Mouse (Mus musculus): ENCODE measurements at regions not wholly inside any gene's neighbourhood (a gene's known extent, or its start where the extent isn't known, plus 50 kb on each side); places are given as distances from the start of the nearest gene placed in this dataset.
"Not testable (repeated sequence)": the region's sequence is repeated elsewhere in the genome, so short reads cannot be mapped to it uniquely, and the experiment has no call there.

DNA sequence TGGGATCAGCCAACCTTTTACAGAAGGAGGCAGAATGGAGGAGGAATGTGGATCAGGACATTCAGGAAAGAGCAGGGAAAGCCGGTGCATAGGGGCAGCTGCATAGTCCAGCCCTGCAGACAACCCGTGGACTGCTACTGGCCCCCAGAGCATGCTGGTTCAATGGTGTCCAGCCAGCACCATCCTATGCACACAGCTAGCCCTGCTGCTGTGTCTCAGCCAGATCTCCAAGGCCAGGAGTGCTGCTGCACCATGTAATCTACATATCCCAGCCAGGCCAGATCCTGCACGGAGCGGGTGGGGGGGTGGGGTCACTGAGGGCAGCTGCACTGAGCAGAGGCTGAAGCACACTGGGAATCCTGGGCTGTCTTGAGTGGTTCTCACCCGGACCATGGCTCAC, 165.8 kb upstream of the Rpl38 start:
- peak overlapping the region; percentile 31 for H3K27ac ChIP-seq

DNA sequence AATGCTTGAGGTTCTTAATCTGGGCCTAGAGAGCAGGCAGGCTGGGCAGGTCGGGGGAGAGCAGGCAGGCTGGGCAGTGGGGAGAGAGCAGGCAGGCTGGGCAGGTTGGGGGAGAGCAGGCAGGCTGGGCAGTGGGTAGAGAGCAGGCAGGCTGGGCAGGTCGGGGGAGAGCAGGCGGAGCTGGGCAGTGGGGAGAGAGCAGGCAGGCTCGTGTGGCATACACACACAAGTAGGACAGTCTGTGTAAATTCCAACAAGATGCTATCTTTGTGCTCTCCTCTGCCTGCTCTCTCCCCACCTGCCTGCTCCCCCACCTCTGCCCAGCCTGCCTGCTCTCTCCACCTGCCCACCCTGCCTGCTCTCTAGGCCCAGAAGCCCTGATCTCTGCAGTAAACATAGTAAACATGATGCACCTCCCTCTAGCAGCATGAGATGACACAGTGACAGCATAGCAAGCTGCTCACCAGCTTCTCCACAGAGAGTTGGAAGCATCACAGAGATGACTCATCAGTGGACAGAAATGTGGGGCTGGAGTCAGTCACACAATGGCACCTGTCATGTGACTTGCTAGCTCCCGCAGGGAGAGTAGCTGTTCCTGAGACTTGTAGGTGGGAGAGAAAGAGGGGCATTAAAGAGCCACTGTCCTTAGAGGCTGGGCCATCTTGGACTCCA, 166.3 kb upstream of the Rpl38 start:
- Histone ChIP-seq H3K27ac (peak overlapping the region; percentile 31), H3K27me3 (ENCODE audit: poor library complexity, severe bottlenecking) (peaks cover 10% of the 10 kb centered on the region), H3K36me3 (replicated peaks) (no peaks in the 10 kb centered on the region), H3K4me3 (no peak overlapping the region), H3K4me1 (peaks cover 16% of the 10 kb centered on the region), H3K9me3 (no peaks in the 10 kb centered on the region)
- no peak for DNase-seq (ENCODE audit: extremely low spot score, low spot score)
- WGBS: 45% methylated on average over 5 of the region's 5 CpGs

More for the DNA sequence above, 165.8 kb upstream of the Rpl38 start:
- no peaks in the 10 kb centered on the region for H3K36me3 ChIP-seq (replicated peaks)
- no peak for DNase-seq (ENCODE audit: extremely low spot score, low spot score)
- no peak overlapping the region for H3K4me3 ChIP-seq
- no peaks in the 10 kb centered on the region; the same call in 1 of the 2 replicates for H3K9me3 ChIP-seq
- WGBS: 26% methylated on average over 5 of the region's 5 CpGs
- H3K4me1 ChIP-seq: peaks cover 16% of the 10 kb centered on the region
- H3K27me3 ChIP-seq (ENCODE audit: poor library complexity, severe bottlenecking): peaks cover 10% of the 10 kb centered on the region

DNA sequence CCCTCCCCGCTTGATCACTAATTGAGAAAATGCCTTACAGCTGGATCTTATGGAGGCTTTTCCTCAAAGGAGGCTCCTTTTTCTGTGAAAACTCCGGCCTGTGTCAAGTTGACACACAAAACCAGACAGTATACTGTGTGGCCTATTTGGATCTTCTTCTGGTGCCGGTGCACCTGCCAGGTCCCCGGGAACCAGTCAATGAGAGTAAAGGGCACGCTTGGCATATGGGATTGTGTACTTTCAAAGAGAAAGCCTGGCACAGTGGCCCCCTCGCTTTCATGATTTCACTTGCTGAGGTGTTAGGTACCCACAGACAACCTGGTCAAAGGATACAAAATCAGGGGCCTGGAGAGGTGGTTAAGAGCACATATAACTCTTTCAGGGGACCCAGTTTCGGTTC, 167.9 kb upstream of the Rpl38 start:
- H3K27me3 ChIP-seq (ENCODE audit: poor library complexity, severe bottlenecking): peaks cover 10% of the 10 kb centered on the region
- no peaks in the 10 kb centered on the region for H3K9me3 ChIP-seq
- no peak overlapping the region for H3K27ac ChIP-seq
- no peak overlapping the region for H3K4me3 ChIP-seq
- peaks cover 21% of the 10 kb centered on the region for H3K4me1 ChIP-seq
- no peak for DNase-seq (ENCODE audit: extremely low spot score, low spot score)
- H3K36me3 ChIP-seq (replicated peaks): no peaks in the 10 kb centered on the region
- WGBS: 89% methylated on average over 7 of the region's 7 CpGs

DNA sequence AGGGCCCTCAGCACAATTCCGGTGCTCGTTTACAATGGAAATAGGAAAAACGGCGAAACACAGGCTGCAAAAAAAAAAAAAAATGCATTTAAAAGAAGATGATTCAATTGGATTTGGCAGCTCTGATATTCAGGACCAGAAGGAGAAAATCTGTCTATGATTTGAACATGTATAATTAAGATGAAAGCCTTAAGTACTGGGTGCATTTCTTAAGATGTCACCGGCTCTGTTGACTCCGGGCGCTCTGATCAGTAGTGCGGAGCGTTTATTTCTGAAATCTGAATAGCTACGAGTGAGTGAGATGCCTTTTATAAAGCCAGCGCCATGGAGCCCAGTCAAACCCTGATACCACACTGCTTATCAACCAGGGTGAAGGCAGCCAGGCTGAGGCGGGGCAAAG, 168.7 kb upstream of the Rpl38 start:
- no peaks in the 10 kb centered on the region for H3K9me3 ChIP-seq
- no peak for DNase-seq (ENCODE audit: extremely low spot score, low spot score)
- H3K27ac ChIP-seq: no peak overlapping the region
- WGBS: 90% methylated on average over 12 of the region's 12 CpGs
- peaks cover 28% of the 10 kb centered on the region for H3K4me1 ChIP-seq
- H3K27me3 ChIP-seq (ENCODE audit: poor library complexity, severe bottlenecking): peaks cover 16% of the 10 kb centered on the region
- no peaks in the 10 kb centered on the region for H3K36me3 ChIP-seq (replicated peaks)
- H3K4me3 ChIP-seq: no peak overlapping the region

DNA sequence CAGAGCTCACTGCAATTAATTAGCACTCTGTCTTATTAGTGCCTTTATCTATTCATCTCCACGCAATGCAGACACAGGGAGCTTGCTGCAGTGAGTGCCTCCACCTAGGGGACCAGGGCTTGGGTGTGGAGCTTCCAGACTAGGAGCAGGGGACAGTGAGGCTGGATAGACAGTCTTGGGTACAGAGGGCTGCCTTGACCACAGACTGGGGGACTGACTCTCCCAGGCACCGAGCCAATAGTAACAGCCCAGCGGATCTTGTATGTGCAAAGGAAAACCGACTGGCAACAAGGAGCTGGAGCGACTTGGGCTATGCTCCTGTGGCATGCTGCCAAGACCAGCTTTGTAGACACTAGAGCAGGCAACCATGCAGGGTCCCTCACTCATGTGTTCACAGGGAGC, 172.8 kb upstream of the Rpl38 start:
- Histone ChIP-seq H3K27ac (no peak overlapping the region), H3K36me3 (replicated peaks) (no peaks in the 10 kb centered on the region), H3K9me3 (no peaks in the 10 kb centered on the region), H3K4me1 (peaks cover 18% of the 10 kb centered on the region), H3K4me3 (no peak overlapping the region), H3K27me3 (ENCODE audit: poor library complexity, severe bottlenecking) (peaks cover 43% of the 10 kb centered on the region)
- WGBS: 82% methylated on average over 5 of the region's 5 CpGs
- no peak for DNase-seq (ENCODE audit: extremely low spot score, low spot score)

DNA sequence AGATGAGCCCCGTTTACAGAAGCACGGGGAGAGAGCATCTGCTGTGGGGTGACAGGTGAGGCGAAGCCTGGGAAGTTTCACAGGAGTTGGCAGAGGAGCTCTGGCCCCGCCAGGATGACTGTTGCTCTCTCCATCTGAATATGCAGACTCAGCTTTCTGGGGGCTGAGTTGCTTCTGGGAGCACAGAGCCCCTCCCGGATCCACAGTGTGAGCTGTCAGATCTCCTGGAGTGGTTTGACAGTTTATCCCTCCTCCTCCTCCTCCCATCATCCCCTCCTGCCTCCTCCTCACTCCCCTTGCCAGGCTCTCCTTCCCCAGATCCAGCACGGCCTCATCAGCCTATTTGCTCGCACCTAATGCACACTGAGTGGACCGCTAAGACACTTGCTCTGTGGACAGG, 181.9 kb upstream of the Rpl38 start:
- H3K4me1 ChIP-seq: peaks cover 22% of the 10 kb centered on the region
- H3K9me3 ChIP-seq: no peaks in the 10 kb centered on the region
- peaks cover 61% of the 10 kb centered on the region for H3K27me3 ChIP-seq (ENCODE audit: poor library complexity, severe bottlenecking)
- peak overlapping the region; percentile 3; the same call in 1 of the 2 replicates for H3K27ac ChIP-seq
- no peak overlapping the region for H3K4me3 ChIP-seq
- no peak for DNase-seq (ENCODE audit: extremely low spot score, low spot score)
- H3K36me3 ChIP-seq (replicated peaks): no peaks in the 10 kb centered on the region
- 56% methylated on average over 8 of the region's 8 CpGs for WGBS

DNA sequence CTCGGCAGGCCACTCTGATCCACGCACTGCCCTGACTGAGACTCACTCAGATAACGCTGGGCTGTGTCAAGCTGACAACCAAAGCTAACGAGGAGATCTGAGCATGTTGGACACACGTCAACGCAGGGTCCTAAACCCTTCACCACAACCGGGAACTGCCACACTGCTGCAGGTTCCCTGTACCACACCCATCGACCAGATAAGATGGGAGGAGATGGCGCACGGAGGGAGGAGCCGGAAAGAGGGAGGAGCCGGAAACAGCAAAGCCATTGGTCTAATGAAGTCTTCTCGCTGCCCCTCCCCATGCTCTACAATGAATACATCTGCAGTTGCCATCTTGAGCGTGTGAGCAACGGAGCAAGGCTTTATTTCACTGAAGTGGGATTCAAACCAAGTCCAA, 182.9 kb upstream of the Rpl38 start:
- Histone ChIP-seq H3K27me3 (ENCODE audit: poor library complexity, severe bottlenecking) (peaks cover 59% of the 10 kb centered on the region), H3K9me3 (no peaks in the 10 kb centered on the region), H3K4me3 (no peak overlapping the region), H3K4me1 (peaks cover 26% of the 10 kb centered on the region), H3K27ac (no peak overlapping the region), H3K36me3 (replicated peaks) (no peaks in the 10 kb centered on the region)
- WGBS: 70% methylated on average over 15 of the region's 15 CpGs
- DNase-seq (ENCODE audit: extremely low spot score, low spot score): no peak

DNA sequence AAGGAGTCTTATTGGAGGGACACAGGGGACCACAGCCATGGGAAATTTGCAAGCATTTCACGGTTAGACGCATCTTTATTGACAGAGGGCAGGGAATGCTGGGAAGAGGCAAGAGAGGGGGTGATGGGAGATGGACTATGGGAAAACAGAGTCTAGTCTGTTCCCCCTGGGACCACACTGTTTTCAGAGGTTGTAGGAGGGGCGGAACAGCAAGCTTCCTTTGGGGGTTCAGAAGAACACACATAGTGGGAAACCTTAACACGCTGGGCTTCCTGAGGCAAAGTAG, 183.7 kb upstream of the Rpl38 start:
- no peak overlapping the region for H3K4me3 ChIP-seq
- DNase-seq (ENCODE audit: extremely low spot score, low spot score): no peak
- no peaks in the 10 kb centered on the region for H3K36me3 ChIP-seq (replicated peaks)
- H3K27ac ChIP-seq: peak overlapping the region; percentile 35; the same call in 1 of the 2 replicates
- H3K9me3 ChIP-seq: no peaks in the 10 kb centered on the region
- H3K27me3 ChIP-seq (ENCODE audit: poor library complexity, severe bottlenecking): peaks cover 51% of the 10 kb centered on the region
- peaks cover 26% of the 10 kb centered on the region for H3K4me1 ChIP-seq
- 88% methylated on average over 4 of the region's 4 CpGs for WGBS

DNA sequence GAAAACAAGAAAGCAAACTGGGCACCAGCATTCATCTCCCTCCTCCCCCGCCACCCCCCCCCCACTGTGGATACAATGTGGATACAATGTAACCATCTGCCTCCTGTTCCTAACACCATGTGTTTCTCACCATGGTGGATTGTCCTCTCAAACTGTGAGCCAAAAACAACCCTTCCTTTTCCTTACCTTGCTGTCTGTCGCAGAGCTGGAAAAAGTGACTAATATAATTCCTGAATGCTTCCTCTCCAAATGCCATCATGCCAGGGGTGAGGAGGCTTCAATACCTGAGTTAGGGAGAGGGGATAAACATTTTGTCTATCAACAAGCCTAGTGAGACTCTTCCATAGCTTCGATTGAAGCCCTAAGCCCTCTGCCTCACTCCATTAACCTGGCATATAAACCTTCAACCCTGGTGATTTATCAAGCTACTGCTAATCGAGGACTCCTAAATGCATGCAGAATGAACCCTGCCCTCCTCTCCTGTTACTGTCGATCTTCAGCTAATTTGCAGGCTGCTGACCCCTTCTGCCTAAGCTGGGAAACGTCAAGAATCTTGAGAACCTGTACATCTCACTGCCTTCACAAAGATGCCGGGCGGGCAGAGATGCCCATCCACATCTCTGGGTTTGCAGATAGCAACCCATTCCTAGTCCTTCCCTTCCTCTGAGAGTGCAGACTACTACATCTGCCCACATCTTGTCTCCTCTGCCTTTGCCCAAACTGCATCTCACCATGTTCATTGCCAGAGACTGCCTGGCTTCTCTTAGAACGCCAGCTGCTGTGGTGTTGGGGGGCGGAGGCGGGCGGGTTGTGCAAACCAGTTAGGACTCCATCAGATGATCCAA, 184.3 kb upstream of the Rpl38 start:
- peak overlapping the region; percentile 35; the same call in 1 of the 2 replicates for H3K27ac ChIP-seq

DNA sequence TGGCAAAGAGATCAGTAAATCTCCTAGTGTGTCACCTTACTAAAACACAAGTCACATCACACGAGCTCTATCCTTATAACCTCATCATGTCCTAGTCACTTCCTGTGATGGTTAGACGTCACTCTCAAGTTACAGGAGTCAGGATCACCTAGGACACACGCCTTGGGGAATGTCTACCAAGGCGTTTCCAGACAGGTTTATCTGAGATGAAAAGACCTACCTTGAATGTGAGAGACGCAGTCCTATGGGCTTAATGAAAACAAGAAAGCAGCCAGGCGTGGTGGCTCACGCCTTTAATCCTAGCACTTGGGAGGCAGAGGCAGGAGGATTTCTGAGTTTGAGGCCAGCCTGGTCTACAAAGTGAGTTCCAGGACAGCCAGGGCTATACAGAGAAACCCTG, 185.0 kb upstream of the Rpl38 start:
- WGBS: 92% methylated on average over 7 of the region's 7 CpGs
- not testable (repeated sequence) for DNase-seq (ENCODE audit: extremely low spot score, low spot score)
- H3K4me1 ChIP-seq: peaks cover 36% of the 10 kb centered on the region

More for the DNA sequence above, 184.3 kb upstream of the Rpl38 start:
- WGBS: 82% methylated on average over 12 of the region's 12 CpGs
- no peaks in the 10 kb centered on the region for H3K36me3 ChIP-seq (replicated peaks)
- no peak for DNase-seq (ENCODE audit: extremely low spot score, low spot score)
- no peak overlapping the region for H3K4me3 ChIP-seq
- no peaks in the 10 kb centered on the region for H3K9me3 ChIP-seq
- H3K27me3 ChIP-seq (ENCODE audit: poor library complexity, severe bottlenecking): peaks cover 45% of the 10 kb centered on the region
- peaks cover 29% of the 10 kb centered on the region for H3K4me1 ChIP-seq

DNA sequence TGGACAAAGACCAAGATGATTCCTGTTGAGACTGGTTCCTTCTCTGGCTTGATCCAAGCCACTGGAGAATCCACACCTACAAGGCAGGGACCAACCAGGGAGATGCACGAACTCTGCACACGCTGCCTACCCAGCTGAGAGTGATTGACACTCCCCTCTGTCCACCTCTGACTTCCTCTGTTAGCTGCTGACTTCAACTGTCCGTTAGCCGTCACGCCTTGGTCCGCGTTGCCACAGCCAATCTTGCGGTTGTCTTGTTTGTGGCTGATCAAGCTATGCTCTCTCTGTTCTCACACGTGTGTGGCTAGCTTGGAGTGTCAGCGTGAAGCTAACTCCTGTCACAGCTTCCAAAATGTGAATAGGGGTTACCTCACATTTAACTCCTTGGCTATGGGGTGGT, 186.3 kb upstream of the Rpl38 start:
- WGBS: 89% methylated on average over 10 of the region's 10 CpGs
- DNase-seq (ENCODE audit: extremely low spot score, low spot score): no peak
- H3K4me3 ChIP-seq: no peak overlapping the region

More for the DNA sequence above, 185.0 kb upstream of the Rpl38 start:
- peaks cover 38% of the 10 kb centered on the region for H3K27me3 ChIP-seq (ENCODE audit: poor library complexity, severe bottlenecking)
- H3K4me3 ChIP-seq; H3K36me3 ChIP-seq (replicated peaks); H3K9me3 ChIP-seq; H3K27ac ChIP-seq: not testable (repeated sequence)

DNA sequence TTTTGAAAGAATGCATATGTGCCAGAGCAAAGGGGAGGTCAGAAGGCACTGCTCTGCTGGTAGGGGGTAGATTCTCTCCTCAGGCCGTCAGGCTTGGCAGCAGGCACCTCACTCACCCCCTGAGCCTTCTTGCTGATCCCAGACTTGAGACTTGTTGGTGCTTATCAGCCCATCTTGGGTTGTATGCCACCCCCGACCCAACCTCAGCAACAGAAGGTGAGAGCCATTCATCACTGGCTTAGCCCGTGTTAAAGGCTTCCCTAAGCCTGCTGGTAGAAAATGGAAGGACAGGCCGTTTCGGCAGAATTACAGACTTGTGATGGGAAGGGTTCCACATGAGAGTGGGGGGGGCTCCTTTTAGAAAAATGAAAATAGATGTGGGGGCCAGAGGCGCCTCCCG, 187.3 kb upstream of the Rpl38 start:
- no peak for DNase-seq (ENCODE audit: extremely low spot score, low spot score)
- H3K27ac ChIP-seq: no peak overlapping the region
- H3K9me3 ChIP-seq: no peaks in the 10 kb centered on the region
- WGBS: 69% methylated on average over 7 of the region's 7 CpGs
- peaks cover 44% of the 10 kb centered on the region for H3K4me1 ChIP-seq
- H3K4me3 ChIP-seq: no peak overlapping the region
- no peaks in the 10 kb centered on the region for H3K36me3 ChIP-seq (replicated peaks)
- H3K27me3 ChIP-seq (ENCODE audit: poor library complexity, severe bottlenecking): peaks cover 25% of the 10 kb centered on the region

More for the DNA sequence above, 186.3 kb upstream of the Rpl38 start:
- no peaks in the 10 kb centered on the region for H3K36me3 ChIP-seq (replicated peaks)
- peaks cover 39% of the 10 kb centered on the region for H3K4me1 ChIP-seq
- H3K27me3 ChIP-seq (ENCODE audit: poor library complexity, severe bottlenecking): peaks cover 27% of the 10 kb centered on the region
- H3K27ac ChIP-seq: no peak overlapping the region
- H3K9me3 ChIP-seq: no peaks in the 10 kb centered on the region

DNA sequence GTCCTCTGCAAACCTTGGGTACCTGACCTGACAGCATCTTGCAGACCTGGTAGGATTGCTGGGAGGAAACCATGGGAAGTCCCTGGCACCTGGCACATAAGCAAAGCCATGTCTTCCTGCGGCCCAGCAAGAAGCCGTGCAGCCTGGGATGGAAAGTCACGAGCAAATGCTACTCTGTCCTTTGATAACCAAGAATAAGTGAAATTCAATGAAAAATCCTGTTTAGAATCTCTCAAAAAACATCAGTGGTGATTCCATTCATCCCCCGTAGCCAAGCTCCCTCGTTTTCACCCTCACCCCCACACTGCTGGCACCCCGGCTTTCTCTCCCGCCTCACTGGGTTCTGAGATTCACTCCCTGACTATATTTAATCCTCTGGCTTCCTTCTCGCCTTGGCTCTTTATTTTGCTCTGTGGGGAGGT, 188.2 kb upstream of the Rpl38 start:
- H3K36me3 ChIP-seq (replicated peaks): no peaks in the 10 kb centered on the region
- peaks cover 24% of the 10 kb centered on the region for H3K27me3 ChIP-seq (ENCODE audit: poor library complexity, severe bottlenecking)
- WGBS: 70% methylated on average over 8 of the region's 8 CpGs
- no peaks in the 10 kb centered on the region for H3K9me3 ChIP-seq
- DNase-seq (ENCODE audit: extremely low spot score, low spot score): no peak
- H3K4me1 ChIP-seq: peaks cover 47% of the 10 kb centered on the region
- H3K27ac ChIP-seq: no peak overlapping the region
- no peak overlapping the region for H3K4me3 ChIP-seq

Measured in forebrain, embryonic 10.5 days (tissue).